Mouse (Mus musculus): ENCODE data around the gene Grin3a. TPM values are rescaled to one million over a fixed set of nuclear protein-coding genes. Genes with fewer than 3 reads are reported as not detected.

The Grin3a gene
- polyA plus RNA-seq, 1 experiment from 2014 or later, result 6.6 TPM

DNA sequence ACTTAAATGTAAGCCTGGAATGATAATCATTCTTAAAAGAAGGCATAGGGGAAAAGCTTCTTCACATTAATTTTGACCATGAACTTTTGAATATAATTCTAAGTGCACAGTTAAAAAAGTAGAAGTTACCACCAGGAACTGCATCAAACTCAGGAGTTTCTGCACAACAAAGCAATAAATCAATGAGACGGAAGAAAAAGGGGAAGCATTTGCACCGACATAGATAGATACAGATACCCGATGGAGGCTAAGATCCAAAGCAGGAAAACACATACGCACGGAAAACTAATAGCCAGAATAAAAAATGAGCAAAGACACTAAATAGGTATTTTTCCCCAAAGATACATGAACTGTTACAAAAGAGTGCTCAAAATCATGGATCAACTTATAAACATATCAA, 102.7 kb downstream of the Grin3a start:
- Histone ChIP-seq H3K4me1 (replicated peaks) (no peaks in the 10 kb centered on the region), H3K4me3 (replicated peaks) (no peak overlapping the region), H3K27ac (no peak overlapping the region), H3K27me3 (no peaks in the 10 kb centered on the region), H3K4me2 (replicated peaks) (no peak overlapping the region), H3K36me3 (no peaks in the 10 kb centered on the region), H3K9me3 (no peaks in the 10 kb centered on the region), H3K9ac (replicated peaks) (no peak overlapping the region)
- no peak for ATAC-seq
- 93% methylated on average over 5 of the region's 5 CpGs for WGBS

GRCm38 (mm10) chr4:49741942-49742341, 103.6 kb downstream of the Grin3a start:
- H3K27ac ChIP-seq, result no peak overlapping the region
- no peak for ATAC-seq
- H3K27me3 ChIP-seq, result no peaks in the 10 kb centered on the region
- no peaks in the 10 kb centered on the region for H3K4me1 ChIP-seq (replicated peaks)
- H3K9me3 ChIP-seq, result no peaks in the 10 kb centered on the region
- 95% methylated on average over 2 of the region's 2 CpGs for WGBS
- no peak overlapping the region for H3K4me3 ChIP-seq (replicated peaks)
- H3K4me2 ChIP-seq (replicated peaks), result no peak overlapping the region
- H3K36me3 ChIP-seq, result no peaks in the 10 kb centered on the region
- H3K9ac ChIP-seq (replicated peaks), result no peak overlapping the region

- H3K4me2 ChIP-seq (replicated peaks), result no peak overlapping the region
- 87% methylated on average over 5 of the region's 5 CpGs for WGBS
- no peak overlapping the region for H3K9ac ChIP-seq (replicated peaks)
- H3K36me3 ChIP-seq, result no peaks in the 10 kb centered on the region
- H3K4me1 ChIP-seq (replicated peaks), result no peaks in the 10 kb centered on the region
- no peak for ATAC-seq
- H3K4me3 ChIP-seq (replicated peaks), result no peak overlapping the region
- no peaks in the 10 kb centered on the region for H3K9me3 ChIP-seq
- no peak overlapping the region for H3K27ac ChIP-seq
- H3K27me3 ChIP-seq, result no peaks in the 10 kb centered on the region
Measured at GRCm38 (mm10) chr4:49740796-49741766, 104.5 kb downstream of the Grin3a start.

DNA sequence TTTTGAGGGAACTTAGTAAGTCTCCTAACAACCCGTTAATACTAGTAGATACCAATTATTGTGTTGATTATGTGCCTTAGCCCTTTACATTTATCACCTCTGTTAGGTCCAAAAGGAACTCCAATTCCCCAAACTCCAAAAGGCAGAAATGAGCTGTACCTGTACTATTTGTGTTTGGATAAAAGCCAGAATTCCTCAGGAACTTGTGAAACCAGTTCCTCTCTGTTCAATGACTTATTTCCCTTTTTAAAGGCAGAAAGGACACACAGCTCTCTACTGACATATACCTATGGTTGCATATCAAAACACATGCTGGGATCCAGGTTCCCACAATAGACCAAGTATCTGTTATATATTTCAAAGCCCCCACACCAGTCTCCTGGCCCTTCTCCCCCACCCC, 106.0 kb downstream of the Grin3a start:
- 86% methylated on average over 1 of the region's 1 CpGs for WGBS
- ATAC-seq, result no peak

GRCm38 (mm10) chr4:49729326-49729725, 116.2 kb downstream of the Grin3a start:
- Histone ChIP-seq H3K9ac (replicated peaks) (no peak overlapping the region), H3K4me2 (replicated peaks) (no peak overlapping the region), H3K27ac (no peak overlapping the region), H3K27me3 (no peaks in the 10 kb centered on the region), H3K36me3 (no peaks in the 10 kb centered on the region), H3K9me3 (no peaks in the 10 kb centered on the region), H3K4me1 (replicated peaks) (no peaks in the 10 kb centered on the region), H3K4me3 (replicated peaks) (no peak overlapping the region)
- WGBS, result 28% methylated on average over 3 of the region's 3 CpGs
- no peak for ATAC-seq

More for the DNA sequence above, 106.0 kb downstream of the Grin3a start:
- Histone ChIP-seq H3K27me3 (no peaks in the 10 kb centered on the region), H3K4me2 (replicated peaks) (no peak overlapping the region), H3K9ac (replicated peaks) (no peak overlapping the region), H3K36me3 (no peaks in the 10 kb centered on the region), H3K4me1 (replicated peaks) (no peaks in the 10 kb centered on the region), H3K27ac (no peak overlapping the region), H3K9me3 (no peaks in the 10 kb centered on the region), H3K4me3 (replicated peaks) (no peak overlapping the region)

GRCm38 (mm10) chr4:49723908-49724307, 121.6 kb downstream of the Grin3a start:
- no peaks in the 10 kb centered on the region for H3K36me3 ChIP-seq
- no peaks in the 10 kb centered on the region for H3K4me1 ChIP-seq (replicated peaks)
- 96% methylated on average over 2 of the region's 2 CpGs for WGBS
- no peak overlapping the region for H3K27ac ChIP-seq
- H3K9me3 ChIP-seq, result no peaks in the 10 kb centered on the region
- H3K27me3 ChIP-seq, result no peaks in the 10 kb centered on the region
- H3K4me3 ChIP-seq (replicated peaks), result no peak overlapping the region
- no peak overlapping the region for H3K9ac ChIP-seq (replicated peaks)
- H3K4me2 ChIP-seq (replicated peaks), result no peak overlapping the region
- no peak for ATAC-seq

GRCm38 (mm10) chr4:49691405-49692194, 153.9 kb downstream of the Grin3a start:
- Histone ChIP-seq H3K4me1 (replicated peaks) (peaks cover 9% of the 10 kb centered on the region; the same call in 1 of the 2 replicates), H3K27ac (no peak overlapping the region), H3K9ac (replicated peaks) (no peak overlapping the region), H3K36me3 (no peaks in the 10 kb centered on the region), H3K9me3 (no peaks in the 10 kb centered on the region), H3K4me2 (replicated peaks) (no peak overlapping the region), H3K4me3 (replicated peaks) (no peak overlapping the region), H3K27me3 (no peaks in the 10 kb centered on the region)
- no peak for ATAC-seq
- 55% methylated on average over 12 of the region's 12 CpGs for WGBS

GRCm38 (mm10) chr4:49688594-49689288, 156.8 kb downstream of the Grin3a start:
- Histone ChIP-seq H3K36me3 (no peaks in the 10 kb centered on the region), H3K4me1 (replicated peaks) (peaks cover 9% of the 10 kb centered on the region; the same call in 1 of the 2 replicates), H3K27ac (no peak overlapping the region), H3K27me3 (no peaks in the 10 kb centered on the region), H3K9me3 (no peaks in the 10 kb centered on the region), H3K4me3 (replicated peaks) (no peak overlapping the region), H3K4me2 (replicated peaks) (no peak overlapping the region), H3K9ac (replicated peaks) (no peak overlapping the region)
- 11% methylated on average over 9 of the region's 9 CpGs for WGBS
- ATAC-seq, result peak; percentile 94

DNA sequence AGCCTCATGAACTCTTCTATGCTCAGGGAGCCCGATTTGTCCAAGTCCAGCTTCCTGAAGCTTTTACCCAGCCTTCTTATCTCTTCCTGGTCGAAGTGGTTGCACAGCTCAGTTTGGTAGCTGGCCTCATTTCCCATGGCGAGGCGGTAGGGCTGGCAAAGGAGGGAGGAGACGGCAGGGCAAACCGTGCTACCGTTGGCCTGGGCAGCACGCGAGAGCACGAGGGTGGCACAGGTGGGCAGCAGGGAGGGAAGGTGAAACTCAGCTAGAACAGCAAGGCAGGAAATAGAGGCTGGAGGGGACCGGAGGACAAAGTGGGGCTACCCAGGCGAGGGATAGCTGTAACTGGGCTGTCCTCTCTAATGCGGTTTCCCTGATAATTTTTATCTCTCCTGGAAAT, 163.7 kb downstream of the Grin3a start, which contains the start of gene Ppp3r2:
TSS of gene Ppp3r2 (minus strand) at position 213 of the 400 bp plus-strand sequence.
- Histone ChIP-seq H3K4me3 (replicated peaks) (no peak within 1 kb of the TSS), H3K4me2 (replicated peaks) (no peak within 1 kb of the TSS), H3K9ac (replicated peaks) (no peak within 1 kb of the TSS), H3K36me3 (no peaks in the 10 kb centered on the region), H3K27ac (no peak within 1 kb of the TSS), H3K9me3 (no peaks in the 10 kb centered on the region), H3K4me1 (replicated peaks) (no peaks in the 10 kb centered on the region), H3K27me3 (no peaks in the 10 kb centered on the region)
- 90% methylated on average over 13 of the region's 13 CpGs for WGBS
- no peak for ATAC-seq

- no peaks in the 10 kb centered on the region for H3K27me3 ChIP-seq
- H3K4me1 ChIP-seq (replicated peaks), result no peaks in the 10 kb centered on the region
- no peak overlapping the region for H3K27ac ChIP-seq
- no peak overlapping the region for H3K4me3 ChIP-seq (replicated peaks)
- 92% methylated on average over 11 of the region's 11 CpGs for WGBS
- ATAC-seq, result no peak
- H3K9me3 ChIP-seq, result no peaks in the 10 kb centered on the region
- H3K36me3 ChIP-seq, result no peaks in the 10 kb centered on the region
- H3K9ac ChIP-seq (replicated peaks), result no peak overlapping the region
- no peak overlapping the region for H3K4me2 ChIP-seq (replicated peaks)
Measured at GRCm38 (mm10) chr4:49680171-49680875, 165.2 kb downstream of the Grin3a start.

DNA sequence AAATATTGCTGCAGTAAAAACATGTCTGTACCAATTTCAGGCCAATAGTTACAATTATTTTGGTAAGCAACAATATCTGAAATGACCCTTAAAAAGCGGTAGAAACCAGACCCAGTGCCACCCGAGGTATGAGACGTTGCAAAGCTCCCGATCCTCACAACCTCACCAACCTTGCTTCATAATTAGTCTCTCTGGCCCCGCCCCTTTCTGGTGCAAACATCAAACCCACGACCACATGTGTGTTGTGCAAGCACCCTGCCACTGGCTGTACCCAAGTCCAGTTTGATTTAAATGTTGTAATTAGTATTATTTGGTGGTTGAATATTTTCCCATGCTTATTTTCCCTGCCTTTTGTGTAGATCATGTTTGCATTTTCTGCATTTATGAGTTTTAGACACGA, 168.8 kb downstream of the Grin3a start:
- Histone ChIP-seq H3K36me3 (no peaks in the 10 kb centered on the region), H3K27me3 (no peaks in the 10 kb centered on the region), H3K9me3 (no peaks in the 10 kb centered on the region), H3K4me3 (replicated peaks) (no peak overlapping the region), H3K9ac (replicated peaks) (no peak overlapping the region), H3K4me2 (replicated peaks) (no peak overlapping the region), H3K27ac (no peak overlapping the region), H3K4me1 (replicated peaks) (no peaks in the 10 kb centered on the region)
- WGBS, result 86% methylated on average over 7 of the region's 7 CpGs
- ATAC-seq, result no peak

All from midbrain, embryonic 13.5 days (tissue).